In the genomic region with DNA sequence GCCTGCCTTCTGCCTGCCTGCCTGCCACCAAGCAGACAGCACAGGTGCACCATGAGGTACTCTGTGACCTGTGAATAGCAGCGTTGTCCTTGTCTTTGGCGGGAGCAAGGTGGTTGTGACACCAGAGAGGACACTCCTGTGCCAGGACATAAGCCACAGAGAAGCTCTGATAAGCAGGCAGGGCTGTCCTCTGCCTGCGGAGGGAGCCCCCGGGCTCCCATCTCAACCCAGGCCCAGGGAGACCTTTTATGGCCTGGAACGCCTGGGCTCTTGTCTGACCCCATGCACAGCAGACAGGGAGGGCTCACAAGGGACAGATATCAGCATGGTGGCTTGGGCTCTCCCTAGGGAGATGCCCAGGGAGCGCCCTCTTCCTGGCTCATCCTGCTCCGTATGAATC, we compare ENCODE assay signal across 27 mouse cellular contexts.
DNase-seq lines count a peak whose midpoint lies in the region; ATAC-seq and TF ChIP-seq lines count a peak whose summit lies in the region.
"Had no signal": no experiment of that assay in that cellular context is flagged by ENCODE, and none has a peak within 500 bp of the region (broad histone marks: within the 10 kb centered on the region; RNA-seq: fewer than 3 reads in every experiment).

No protein-coding gene starts in this region.

- ATAC-seq in heart, embryonic 16.5 days (replicated peaks; ENCODE audit: extremely low read depth, insufficient read depth, low FRiP score): no peak
- no peak for ATAC-seq in liver, embryonic 14.5 days (ENCODE audit: insufficient read depth)
- ATAC-seq in liver, postnatal 0 days: no peak
- ATAC-seq: activated CD4-positive, CD25-positive, alpha-beta regulatory T cell, adult 4 months; forebrain, embryonic 13.5 days; inflammation-experienced regulatory T-cells, adult 6 months had no signal

- H3K4me2 ChIP-seq in heart, embryonic 16.5 days (ENCODE audit: low read depth, low read length): no peak overlapping the region
- H3K4me2 ChIP-seq in liver, embryonic 14.5 days (ENCODE audit: low read depth): no peak overlapping the region
- H3K4me2 ChIP-seq in liver, postnatal 0 days (ENCODE audit: low read depth, low read length): no peak overlapping the region
- H3K4me2 ChIP-seq: embryonic facial prominence, embryonic 15.5 days; forebrain, embryonic 13.5 days; hindbrain, embryonic 15.5 days; limb, embryonic 12.5 days; midbrain, embryonic 12.5 days; neural tube, embryonic 13.5 days had no signal

- H3K4me1 ChIP-seq in heart, adult 2 months (ENCODE audit: control insufficient read depth, insufficient read depth, low read length): peaks cover 5% of the 10 kb centered on the region; the same call in 1 of the 2 replicates
- peaks cover 43% of the 10 kb centered on the region for H3K4me1 ChIP-seq in heart, embryonic 16.5 days (ENCODE audit: control insufficient read depth, insufficient read depth, low read length)
- H3K4me1 ChIP-seq in liver, embryonic 14.5 days (replicated peaks; ENCODE audit: control insufficient read depth in 2 of 2, insufficient read depth in 2 of 2, low read length in 1 of 2): no peaks in the 10 kb centered on the region
- H3K4me1 ChIP-seq in liver, postnatal 0 days (ENCODE audit: insufficient read depth): no peaks in the 10 kb centered on the region
- H3K4me1 ChIP-seq: embryonic facial prominence, embryonic 15.5 days; hindbrain, embryonic 15.5 days had no signal

- intact Hi-C loops in heart, adult 2 months (cut with DNase I): no loop called here
- intact Hi-C loops in heart, postnatal 10 days (cut with DNase I): loop anchor here (10.0 kb wide), 1 partner anchor 193 kb away; no protein-coding TSS in a partner anchor

- H3K27ac ChIP-seq in heart, adult 2 months: no peak overlapping the region
- 0 out of 2 replicates have a peak overlapping the region, but pooled peaks have one; percentile 35 for H3K27ac ChIP-seq in heart, embryonic 16.5 days (ENCODE audit: low read length)
- no peak overlapping the region for H3K27ac ChIP-seq in liver, embryonic 14.5 days
- no peak overlapping the region for H3K27ac ChIP-seq in liver, postnatal 0 days (ENCODE audit: low read depth)
- H3K27ac ChIP-seq: embryonic facial prominence, embryonic 10.5 days; embryonic facial prominence, embryonic 15.5 days; forebrain, embryonic 13.5 days; hindbrain, embryonic 15.5 days; limb, embryonic 12.5 days; midbrain, embryonic 12.5 days; neural tube, embryonic 13.5 days; stomach, postnatal 0 days had no signal

- WGBS in heart, adult 2 months: 51% methylated on average over 7 of the region's 7 CpGs
- 59% methylated on average over 7 of the region's 7 CpGs for WGBS in heart, embryonic 16.5 days
- 53% methylated on average over 7 of the region's 7 CpGs for WGBS in liver, embryonic 14.5 days (ENCODE audit: insufficient replicate concordance)
- 82% methylated on average over 7 of the region's 7 CpGs for WGBS in liver, postnatal 0 days (ENCODE audit: insufficient replicate concordance)

- DNase-seq in heart, adult 2 months: no peak
- DNase-seq in heart, adult 11 months: no peak
- DNase-seq in heart, postnatal 10 days: no peak
- no peak for DNase-seq in liver, embryonic 14.5 days (ENCODE audit: low read depth in 3 of 3, low spot score in 3 of 3)
- DNase-seq in liver, postnatal 0 days: no peak
- no peak for DNase-seq in adipocyte (ENCODE audit: low spot score)
- DNase-seq: adrenal gland, adult 8-10 months; cerebellum, adult 2 months; cerebellum, postnatal 25 days; gastrocnemius, postnatal 14 days; kidney, adult 2 months; kidney, postnatal 14 days; lung, postnatal 36 days; right cerebral cortex, postnatal 4 days; thymus, adult 18-20 months; thymus, postnatal 36 days had no signal

- no peak overlapping the region for H3K4me3 ChIP-seq in heart, adult 2 months
- no peak overlapping the region for H3K4me3 ChIP-seq in heart, embryonic 16.5 days (ENCODE audit: low read length)
- H3K4me3 ChIP-seq in liver, embryonic 14.5 days (ENCODE audit: insufficient read depth in 1 of 2, low read depth in 2 of 2, low read length in 2 of 2): no peak overlapping the region
- no peak overlapping the region for H3K4me3 ChIP-seq in liver, postnatal 0 days (ENCODE audit: low read depth, low read length)
- H3K4me3 ChIP-seq: embryonic facial prominence, embryonic 10.5 days; embryonic facial prominence, embryonic 15.5 days; forebrain, embryonic 13.5 days; hindbrain, embryonic 15.5 days; limb, embryonic 12.5 days; midbrain, embryonic 12.5 days; neural tube, embryonic 13.5 days had no signal

- no peak for TF ChIP-seq EP300 in heart, adult 2 months (IDR thresholded peaks at IDR 0.05; ENCODE audit: insufficient read depth, low read depth, low read length)
- no peak for TF ChIP-seq EP300 in liver, embryonic 14.5 days (IDR thresholded peaks at IDR 0.05; ENCODE audit: low read depth)
- no peak for TF ChIP-seq EP300 in liver, postnatal 0 days (IDR thresholded peaks at IDR 0.05; ENCODE audit: low read depth)

- no peaks in the 10 kb centered on the region; the same call in 1 of the 2 replicates for H3K79me2 ChIP-seq in heart, adult 2 months (replicated peaks; ENCODE audit: control insufficient read depth, insufficient read depth, low read length)

- no peak overlapping the region for H3K9ac ChIP-seq in heart, adult 2 months (ENCODE audit: low read depth, low read length)
- H3K9ac ChIP-seq in heart, embryonic 16.5 days (ENCODE audit: low read length): no peak overlapping the region
- H3K9ac ChIP-seq in liver, embryonic 14.5 days (replicated peaks): no peak overlapping the region
- no peak overlapping the region for H3K9ac ChIP-seq in liver, postnatal 0 days (replicated peaks)
- H3K9ac ChIP-seq: embryonic facial prominence, embryonic 15.5 days; forebrain, embryonic 13.5 days; hindbrain, embryonic 15.5 days; limb, embryonic 12.5 days; midbrain, embryonic 12.5 days; neural tube, embryonic 13.5 days had no signal

- no peaks in the 10 kb centered on the region for H3K27me3 ChIP-seq in heart, adult 2 months (ENCODE audit: control insufficient read depth, insufficient read depth, low read length)
- H3K27me3 ChIP-seq in heart, embryonic 16.5 days (ENCODE audit: control insufficient read depth, insufficient read depth, low read length): no peaks in the 10 kb centered on the region
- no peaks in the 10 kb centered on the region for H3K27me3 ChIP-seq in liver, embryonic 14.5 days (ENCODE audit: control insufficient read depth, insufficient read depth, low read length)
- no peaks in the 10 kb centered on the region for H3K27me3 ChIP-seq in liver, postnatal 0 days (ENCODE audit: insufficient read depth, low read length)
- H3K27me3 ChIP-seq: embryonic facial prominence, embryonic 15.5 days had no signal

- H3K9me3 ChIP-seq in heart, embryonic 16.5 days (replicated peaks; ENCODE audit: control insufficient read depth, low read length): no peaks in the 10 kb centered on the region
- no peaks in the 10 kb centered on the region for H3K9me3 ChIP-seq in liver, embryonic 14.5 days (ENCODE audit: control insufficient read depth, low read length)
- H3K9me3 ChIP-seq in liver, postnatal 0 days (ENCODE audit: low read length): no peaks in the 10 kb centered on the region
- H3K9me3 ChIP-seq: embryonic facial prominence, embryonic 10.5 days; embryonic facial prominence, embryonic 15.5 days; forebrain, embryonic 13.5 days; hindbrain, embryonic 15.5 days; limb, embryonic 12.5 days; midbrain, embryonic 12.5 days; neural tube, embryonic 13.5 days had no signal

- TF ChIP-seq CTCF in heart, adult 2 months (IDR thresholded peaks at IDR 0.05): peak; percentile 18
- peak; percentile 18; the same call in 1 of the 2 replicates for TF ChIP-seq CTCF in liver, embryonic 14.5 days (IDR thresholded peaks at IDR 0.05; ENCODE audit: low read depth)
- TF ChIP-seq CTCF in liver, postnatal 0 days (IDR thresholded peaks at IDR 0.05; ENCODE audit: low read depth): no peak

- no peaks in the 10 kb centered on the region for H3K36me3 ChIP-seq in heart, adult 2 months (ENCODE audit: control insufficient read depth, insufficient read depth, low read length)
- H3K36me3 ChIP-seq in heart, embryonic 16.5 days (ENCODE audit: control insufficient read depth, insufficient read depth): no peaks in the 10 kb centered on the region
- no peaks in the 10 kb centered on the region for H3K36me3 ChIP-seq in liver, embryonic 14.5 days (replicated peaks; ENCODE audit: control insufficient read depth, insufficient read depth, low read depth)
- H3K36me3 ChIP-seq in liver, postnatal 0 days (replicated peaks; ENCODE audit: insufficient read depth, low read length): no peaks in the 10 kb centered on the region
- H3K36me3 ChIP-seq: embryonic facial prominence, embryonic 15.5 days; hindbrain, embryonic 15.5 days; midbrain, embryonic 12.5 days; neural tube, embryonic 13.5 days had no signal

- no peak for TF ChIP-seq POLR2A in heart, adult 2 months (IDR thresholded peaks at IDR 0.05; ENCODE audit: insufficient read depth, low read depth, low read length)
